Mouse (Mus musculus): Measurements from ENCODE around the gene Pim3.

DNA sequence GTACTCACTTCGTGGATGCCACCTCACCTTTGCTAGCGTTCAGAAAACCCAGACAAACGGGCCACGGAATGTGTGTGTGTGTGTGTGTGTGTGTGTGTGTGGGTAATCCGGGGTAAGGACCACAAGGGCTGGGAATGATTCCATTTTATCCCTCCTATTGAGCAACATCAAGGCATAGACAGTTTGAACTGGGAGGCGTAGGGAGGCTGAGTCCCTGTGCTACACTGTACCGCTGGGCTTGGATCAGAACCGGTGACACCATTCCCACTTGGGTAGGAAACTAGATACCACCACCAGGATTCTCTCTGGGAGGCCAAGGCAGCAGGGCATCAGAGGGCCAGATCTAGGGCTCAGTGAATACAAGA lies 29.7 kb downstream of the Pim3 start:
- TF ChIP-seq ETS1 (conservative IDR thresholded peaks at IDR 0.05; ENCODE audit: low read depth, low read length) = no peak
- no peak for TF ChIP-seq NRF1 (IDR thresholded peaks at IDR 0.05; ENCODE audit: low read depth, low read length)
- TF ChIP-seq CTCF (conservative IDR thresholded peaks at IDR 0.05 in 1 of 2, IDR thresholded peaks at IDR 0.05 in 1 of 2; ENCODE audit: low read depth in 2 of 2, low read length in 2 of 2) = no peak
- no peak for TF ChIP-seq EP300 (IDR thresholded peaks at IDR 0.05; ENCODE audit: low read length)
- no peak for TF ChIP-seq GABPA (IDR thresholded peaks at IDR 0.05; ENCODE audit: insufficient replicate concordance, low read depth, low read length)
- TF ChIP-seq JUND (conservative IDR thresholded peaks at IDR 0.05; ENCODE audit: low read depth, low read length) = no peak
- TF ChIP-seq MAFK (IDR thresholded peaks at IDR 0.05; ENCODE audit: insufficient replicate concordance, low read length) = no peak
- TF ChIP-seq POLR2A (IDR thresholded peaks at IDR 0.05; ENCODE audit: low read depth, low read length) = no peak

Measured in CH12.LX (cell line).